In genomic region chr13:34652353-34653241, GRCm38 (mm10) we compare ENCODE assay signal across 8 mouse cellular contexts. TPM values are rescaled to one million over a fixed set of nuclear protein-coding genes. Genes with fewer than 3 reads are reported as not detected.
DNase-seq lines count a peak whose midpoint lies in the region; ATAC-seq and TF ChIP-seq lines count a peak whose summit lies in the region.

No protein-coding gene starts in this region.

- ATAC-seq in hindbrain, embryonic 13.5 days (ENCODE audit: low FRiP score) = peak; percentile 72
- peak; percentile 72 for ATAC-seq in megakaryocyte, adult 5-6 weeks (ENCODE audit: poor library complexity, severe bottlenecking)

- H3K27ac ChIP-seq in ES-E14 (ENCODE audit: insufficient read depth, low read depth, low read length, poor library complexity, severe bottlenecking) = no peak overlapping the region
- peak overlapping the region; percentile 93 for H3K27ac ChIP-seq in gastrocnemius, adult 2 months
- H3K27ac ChIP-seq in hindbrain, embryonic 13.5 days = peak overlapping the region; percentile 35; the same call in 1 of the 2 replicates
- H3K27ac ChIP-seq in left cerebral cortex, adult 2 months = peak overlapping the region; percentile 64

- peak overlapping the region; percentile 94 for H3K4me2 ChIP-seq in hindbrain, embryonic 13.5 days

- intact Hi-C loops in gastrocnemius, adult 2 months (cut with DNase I) = loop anchor here (10.0 kb wide), 1 partner anchor 72 kb away; no protein-coding TSS in a partner anchor
- intact Hi-C loops in left cerebral cortex, adult 2 months (cut with DNase I) = loop anchor here (5.0 kb wide), 1 partner anchor 75 kb away; no protein-coding TSS in a partner anchor

- H3K4me3 ChIP-seq in ES-E14 (ENCODE audit: insufficient read depth in 1 of 2, low read depth in 1 of 2, low read length in 2 of 2, poor library complexity in 1 of 2, severe bottlenecking in 1 of 2) = peak overlapping the region; percentile 67 to 70
- H3K4me3 ChIP-seq in gastrocnemius, adult 2 months = peak overlapping the region; percentile 93
- peak overlapping the region; percentile 52 for H3K4me3 ChIP-seq in hindbrain, embryonic 13.5 days
- H3K4me3 ChIP-seq in left cerebral cortex, adult 2 months = peak overlapping the region; percentile 66

- peak overlapping the region; percentile 57 for H3K9ac ChIP-seq in ES-E14 (ENCODE audit: insufficient read depth, low read depth, low read length, poor library complexity, severe bottlenecking)
- H3K9ac ChIP-seq in hindbrain, embryonic 13.5 days = peak overlapping the region; percentile 73

- DNase-seq in ES-E14 (ENCODE audit: low read depth, low spot score) = peak; percentile 31
- DNase-seq in brain, adult 2 months (ENCODE audit: low read depth, low spot score) = peak; percentile 27
- DNase-seq in gastrocnemius, adult 2 months = peak; percentile 90
- DNase-seq in left cerebral cortex, adult 2 months (ENCODE audit: extremely low spot score in 1 of 2, low spot score in 2 of 2) = peak; percentile 33 to 41
- peak; percentile 34 for DNase-seq in right cerebral cortex, postnatal 14 days
- peak; percentile 83 for DNase-seq in urinary bladder, postnatal 14 days (ENCODE audit: low spot score)

- peaks cover 2 to 5% of the 10 kb centered on the region in 2 experiments; a peak in 1 of 4 replicates for H3K4me1 ChIP-seq in ES-E14 (ENCODE audit: control insufficient read depth in 2 of 2, insufficient read depth in 2 of 2, low read length in 2 of 2, poor library complexity in 1 of 2)
- peaks cover 33% of the 10 kb centered on the region for H3K4me1 ChIP-seq in hindbrain, embryonic 13.5 days (replicated peaks)

- H3K36me3 ChIP-seq in ES-E14 (ENCODE audit: control insufficient read depth, insufficient read depth, low read length, poor library complexity, severe bottlenecking) = no peaks in the 10 kb centered on the region
- H3K36me3 ChIP-seq in hindbrain, embryonic 13.5 days = no peaks in the 10 kb centered on the region

- H3K9me3 ChIP-seq in ES-E14 (ENCODE audit: control insufficient read depth, insufficient read depth, low read depth, low read length) = no peaks in the 10 kb centered on the region
- H3K9me3 ChIP-seq in hindbrain, embryonic 13.5 days = no peaks in the 10 kb centered on the region

- peaks cover 81% of the 10 kb centered on the region for H3K27me3 ChIP-seq in hindbrain, embryonic 13.5 days

- under 1% methylated on average over 105 of the region's 105 CpGs for WGBS in hindbrain, embryonic 13.5 days

- TF ChIP-seq CTCF in gastrocnemius, adult 2 months (IDR thresholded peaks at IDR 0.05) = peak; percentile 64
- TF ChIP-seq CTCF in left cerebral cortex, adult 2 months (IDR thresholded peaks at IDR 0.05) = peak; percentile 51

- in situ Hi-C loops in ES-E14 (cut with MboI; ENCODE audit: low sequenced_read_pairs in 2 of 2, unreplicated experiment in 2 of 2) = loop anchor here in 1 of 2 experiments (5.0 kb wide), 1 partner anchor 215 kb away; no protein-coding TSS in a partner anchor

TF ChIP-seq in ES-E14, 5 proteins besides CTCF, POLR2A, EP300 and RAD21:
- TF ChIP-seq HCFC1 (IDR thresholded peaks at IDR 0.05; ENCODE audit: borderline replicate concordance, insufficient read depth, low read length) (no peak), MAFK (IDR thresholded peaks at IDR 0.05; ENCODE audit: insufficient read depth, low read depth, low read length) (no peak), ZC3H11A (IDR thresholded peaks at IDR 0.05; ENCODE audit: borderline replicate concordance, low read depth, low read length) (no peak), CHD2 (IDR thresholded peaks at IDR 0.05; ENCODE audit: low read depth, low read length) (no peak), ZNF384 (IDR thresholded peaks at IDR 0.05; ENCODE audit: low read depth, low read length) (no peak)
TF ChIP-seq in ES-E14: peak in this region for 0.

RNA-seq across cellular contexts. Expression of gene Pxdc1, which starts 0.7 kb away (rescaled TPM):
- total RNA-seq in ES-E14 (2012; rRNA removed) = 7.0 and 16.6 TPM in 2 replicates
- 1 to 10 TPM; 3.6 to 8.6 TPM for total RNA-seq in gastrocnemius, adult 2 months (2021)
- polyA plus RNA-seq in hindbrain, embryonic 13.5 days (2015; fragmentation: Nextera tagmentation; extraction: Ambion mirVana) = 8.3 and 8.9 TPM in 2 replicates
- total RNA-seq in left cerebral cortex, adult 2 months (2021) = 1 to 10 TPM; 4.3 to 7.1 TPM
- total RNA-seq in megakaryocyte, adult 5-6 weeks (2015) = 0.18 TPM in 1 of 2 replicates, not detected in the other
- total RNA-seq in megakaryocyte, adult 5-6 weeks (2017) = 0.12 TPM in 1 of 2 replicates, not detected in the other

Comparison
In these comparisons a context has a peak if more than half of its experiments do, and no peak if none do; other contexts are left out.
1. DNase-seq: peak in every context shown above with its lines; median percentile 90 in gastrocnemius, adult 2 months; 83 in urinary bladder, postnatal 14 days; 37 in left cerebral cortex, adult 2 months; 34 in right cerebral cortex, postnatal 14 days; 31 in ES-E14; 27 in brain, adult 2 months.